Mouse (Mus musculus) E14TG2a.4 (cell line): Measurements from ENCODE around the gene Gm5431.

Experiments used
- CTCF ChIP-seq: conservative IDR thresholded peaks from 2 replicates; pipeline ENCODE4 v1.5.1; 2014; ENCODE audit warnings: low read length
- NANOG ChIP-seq: IDR thresholded peaks from 2 replicates; pipeline ENCODE4 v1.6.1; 2014; ENCODE audit warnings: borderline replicate concordance, low read length, mixed read lengths
- POU5F1 ChIP-seq: IDR thresholded peaks from 2 replicates; pipeline ENCODE4 v1.6.1; 2014; ENCODE audit warnings: low read length, borderline replicate concordance

GRCm38 (mm10) chr11:48866481-48866880 is 35.5 kb downstream of the Gm5431 start:
- TF ChIP-seq CTCF (no peak), NANOG (no peak), POU5F1 (no peak)
